Mouse (Mus musculus) limb, embryonic 14.5 days (tissue): ENCODE measurements around the gene Gm3238. TPM values are rescaled to one million over a fixed set of nuclear protein-coding genes. Genes with fewer than 3 reads are reported as not detected.
"Not testable (repeated sequence)": the region's sequence is repeated elsewhere in the genome, so short reads cannot be mapped to it uniquely, and the experiment has no call there.

Experiments
- ATAC-seq: fragments of 200-750 bp; cut with Nextera tagmentation; 2 replicates; pipeline ENCODE4 v1.8.0; 2017; ENCODE audit warnings: low read depth, moderate number of reproducible peaks, moderate TSS enrichment; ENCODE audit not compliant: low FRiP score
- DNase-seq: peaks from one replicate; pipeline ENCODE4 v3.0.0-alpha.2; 2015; ENCODE audit warnings: low spot score
- H3K27ac ChIP-seq: fragments of 300-500 bp; sonication (generic); replicated peaks from 2 replicates; pipeline ENCODE4 v1.5.1; 2014; ENCODE audit warnings: low read depth, mild to moderate bottlenecking, low read length, moderate library complexity, mixed read lengths
- H3K27me3 ChIP-seq: fragments of 300-500 bp; sonication (generic); 2 replicates; pipeline ENCODE4 v1.6.1; 2014; ENCODE audit warnings: low read length, mixed read lengths; ENCODE audit not compliant: control insufficient read depth, insufficient read depth
- H3K36me3 ChIP-seq: fragments of 300-500 bp; sonication (generic); 2 replicates; pipeline ENCODE4 v1.6.1; 2014; ENCODE audit warnings: mild to moderate bottlenecking, low read length, moderate library complexity, mixed read lengths; ENCODE audit not compliant: control insufficient read depth, insufficient read depth
- H3K4me1 ChIP-seq: fragments of 300-500 bp; sonication (generic); 2 replicates; pipeline ENCODE4 v1.6.1; 2014; ENCODE audit warnings: antibody characterized with exemption, low read length, mixed read lengths; ENCODE audit not compliant: control insufficient read depth, insufficient read depth
- H3K4me2 ChIP-seq: fragments of 300-500 bp; sonication (generic); replicated peaks from 2 replicates; pipeline ENCODE4 v1.6.1; 2014; ENCODE audit warnings: low read depth, mild to moderate bottlenecking, low read length, moderate library complexity; ENCODE audit not compliant: severe bottlenecking
- H3K4me3 ChIP-seq: fragments of 300-500 bp; sonication (generic); replicated peaks from 2 replicates; pipeline ENCODE4 v1.5.1; 2014; ENCODE audit warnings: low read length
- H3K9ac ChIP-seq: fragments of 300-500 bp; sonication (generic); 2 replicates; pipeline ENCODE4 v1.6.1; 2014; ENCODE audit warnings: mild to moderate bottlenecking, low read depth, low read length, moderate library complexity; ENCODE audit not compliant: severe bottlenecking
- H3K9me3 ChIP-seq: fragments of 300-500 bp; sonication (generic); 2 replicates; pipeline ENCODE4 v1.6.1; 2016; ENCODE audit warnings: low read length; ENCODE audit not compliant: control insufficient read depth
- POLR2A ChIP-seq: fragments of 200-500 bp; IDR thresholded peaks from 2 replicates; pipeline ENCODE4 v1.8.0; 2012; ENCODE audit warnings: inconsistent platforms, mild to moderate bottlenecking, moderate library complexity, borderline replicate concordance; ENCODE audit not compliant: insufficient read depth, insufficient read length; ENCODE audit errors: extremely low read depth
- WGBS: fragments of 180-500 bp; shearing (Covaris S2); extraction: QIAGEN DNeasy Blood & Tissue Kit; methylation state at CpG from one replicate; pipeline ENCODE4 v1.1.7; 2014; 5-methylcytosine and 5-hydroxymethylcytosine counted together
- polyA plus RNA-seq, 2 experiments: library from polyadenylated mRNA; depleted of rRNA in 1 of 2; stranded (reverse) in 1 of 2; unstranded in 1 of 2; fragments of >200 nt; fragmentation: Nextera tagmentation in 1 of 2; extraction: Ambion mirVana in 1 of 2; gene quantifications; 2 replicates each; pipeline versions ENCODE4 v1.2.1 to v1.2.3; 2012 to 2014

Gene Gm3238
- polyA plus RNA-seq, 2 experiments: not detected

DNA sequence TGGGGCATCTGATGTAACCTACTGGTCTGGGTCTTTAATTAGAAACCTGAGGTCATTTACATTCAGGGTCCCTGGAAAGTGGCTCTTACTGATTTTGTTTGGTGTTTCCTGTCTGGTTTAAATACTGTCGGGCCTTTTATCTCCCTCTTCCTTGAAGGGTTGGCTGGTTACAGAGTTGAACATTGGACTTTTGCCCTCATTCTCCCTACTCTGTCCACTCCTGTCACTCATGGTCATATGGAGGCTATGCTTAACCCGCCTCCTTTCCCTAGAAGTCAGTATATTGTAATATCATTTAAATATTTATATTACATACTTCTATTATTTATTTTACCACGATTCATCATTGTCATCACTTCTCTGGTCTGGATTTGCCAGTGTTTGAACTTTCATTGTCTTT lies 33.0 kb upstream of the Gm3238 start:
- Histone ChIP-seq H3K27ac (no peak overlapping the region), H3K4me3 (no peak overlapping the region), H3K9ac (no peak overlapping the region), H3K4me1 (peaks cover 3% of the 10 kb centered on the region; the same call in 1 of the 2 replicates), H3K4me2 (no peak overlapping the region), H3K27me3 (no peaks in the 10 kb centered on the region), H3K36me3 (no peaks in the 10 kb centered on the region), H3K9me3 (no peaks in the 10 kb centered on the region)
- 80% methylated on average over 3 of the region's 3 CpGs for WGBS
- no peak for TF ChIP-seq POLR2A
- ATAC-seq: no peak
- no peak for DNase-seq

DNA sequence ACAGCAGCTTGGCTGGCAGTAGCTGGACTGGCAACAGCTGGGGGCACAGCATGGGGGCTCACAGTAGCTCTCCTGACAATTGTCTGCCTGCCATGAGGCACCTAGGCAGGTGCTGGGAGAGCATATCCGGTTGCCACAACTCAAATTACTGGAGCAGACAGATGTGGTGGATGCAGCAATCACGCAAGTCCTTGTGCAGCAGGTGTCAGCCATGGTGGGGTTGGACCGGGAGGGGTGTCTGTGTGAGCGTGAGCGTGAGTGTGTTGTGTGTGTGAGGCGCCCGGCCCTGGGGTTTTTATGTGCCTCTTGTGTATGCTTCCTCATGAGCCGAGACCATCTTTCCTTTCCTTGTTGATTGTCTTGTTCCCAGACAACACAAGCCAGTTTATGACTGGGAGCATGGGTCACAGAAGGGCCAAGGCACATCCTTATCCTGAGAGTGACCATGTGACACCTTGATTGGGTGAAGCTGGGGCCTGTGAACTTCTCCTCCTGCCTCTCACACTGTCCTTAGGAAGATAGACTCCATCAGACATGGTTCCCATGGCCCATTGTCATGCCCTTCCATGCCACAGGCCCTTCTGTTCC lies 27.9 kb upstream of the Gm3238 start, which contains the start of gene Gm19668:
TSS of gene Gm19668 (minus strand) at position 213 of the 588 bp plus-strand sequence.
- DNase-seq: no peak
- no peaks in the 10 kb centered on the region for H3K27me3 ChIP-seq
- 39% methylated on average over 8 of the region's 8 CpGs for WGBS
- H3K4me2 ChIP-seq: no peak within 1 kb of the TSS
- no peaks in the 10 kb centered on the region for H3K36me3 ChIP-seq
- no peak within 1 kb of the TSS for H3K4me3 ChIP-seq
- H3K9me3 ChIP-seq: no peaks in the 10 kb centered on the region
- peak; percentile 73 for ATAC-seq
- H3K9ac ChIP-seq: no peak within 1 kb of the TSS
- H3K4me1 ChIP-seq: peaks cover 6% of the 10 kb centered on the region; the same call in 1 of the 2 replicates
- TF ChIP-seq POLR2A: no peak
- no peak within 1 kb of the TSS for H3K27ac ChIP-seq

DNA sequence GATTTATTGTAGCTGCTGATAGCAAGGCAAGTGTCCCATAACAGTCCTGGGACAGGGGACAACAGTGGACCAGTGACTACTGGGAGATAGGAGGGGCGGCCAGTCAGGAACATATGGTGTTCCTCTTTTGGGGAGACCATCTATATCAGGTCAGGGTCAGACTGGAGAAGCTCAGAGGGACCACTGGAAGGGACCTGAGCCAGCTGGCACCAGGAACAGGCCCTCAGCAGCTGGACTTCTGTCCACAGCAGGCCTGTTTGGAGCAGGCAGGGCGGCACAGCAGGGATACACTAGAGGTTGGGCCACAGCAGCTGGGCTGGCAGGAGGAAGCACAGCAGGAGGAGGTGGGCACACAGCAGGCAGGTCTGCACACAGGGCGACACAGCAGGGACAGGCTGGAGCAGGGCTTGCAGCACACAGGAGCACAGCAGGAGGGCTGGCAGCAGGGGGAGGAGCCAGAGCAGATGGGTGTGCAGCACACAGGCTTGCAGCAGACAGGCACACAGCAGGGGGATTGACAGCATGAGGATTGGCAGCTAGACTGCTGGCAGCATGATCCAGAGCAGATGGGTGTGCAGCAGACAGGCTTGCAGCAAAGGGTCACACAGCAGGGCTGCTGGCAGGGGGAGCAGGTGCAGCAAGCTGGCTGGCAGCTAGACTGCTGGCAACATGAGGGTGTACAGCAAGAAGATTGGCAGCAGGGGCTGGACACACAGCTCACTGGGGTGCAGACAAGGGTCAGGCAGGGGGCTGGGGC lies 27.2 kb upstream of the Gm3238 start:
- not testable (repeated sequence) for H3K4me3 ChIP-seq, ATAC-seq
- 53% methylated on average over 2 of the region's 3 CpGs for WGBS

DNA sequence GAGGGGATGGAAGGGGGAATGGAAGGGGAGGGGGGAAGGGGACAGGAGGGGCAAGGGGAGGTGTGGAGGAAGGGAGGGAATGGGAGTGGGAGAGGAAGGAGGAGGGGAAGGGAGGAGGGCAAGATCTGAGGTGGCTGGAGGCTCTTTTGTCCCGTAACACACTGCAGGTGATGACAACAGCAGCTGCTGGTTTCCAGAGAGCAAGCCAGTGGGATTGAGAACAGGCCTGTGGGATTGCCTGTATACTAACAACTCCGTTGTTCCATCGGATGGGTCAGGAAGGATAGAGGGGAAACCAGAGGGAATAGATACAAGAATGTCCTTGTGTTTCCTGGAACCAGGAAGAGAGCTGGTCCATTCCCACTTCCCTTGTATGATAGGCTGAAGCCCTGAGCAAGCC lies 26.6 kb upstream of the Gm3238 start:
- no peak overlapping the region for H3K27ac ChIP-seq
- no peaks in the 10 kb centered on the region for H3K36me3 ChIP-seq
- no peak for DNase-seq
- TF ChIP-seq POLR2A: no peak
- H3K4me3 ChIP-seq: no peak overlapping the region
- H3K27me3 ChIP-seq: no peaks in the 10 kb centered on the region
- 12% methylated on average over 3 of the region's 3 CpGs for WGBS
- H3K4me2 ChIP-seq: no peak overlapping the region
- no peaks in the 10 kb centered on the region for H3K9me3 ChIP-seq
- no peak overlapping the region for H3K9ac ChIP-seq
- no peak for ATAC-seq
- H3K4me1 ChIP-seq: peaks cover 6% of the 10 kb centered on the region; the same call in 1 of the 2 replicates

More for the DNA sequence above, 27.2 kb upstream of the Gm3238 start:
- H3K4me2 ChIP-seq, DNase-seq, H3K4me1 ChIP-seq, H3K36me3 ChIP-seq, H3K9me3 ChIP-seq, H3K9ac ChIP-seq, H3K27ac ChIP-seq, H3K27me3 ChIP-seq: not testable (repeated sequence)

DNA sequence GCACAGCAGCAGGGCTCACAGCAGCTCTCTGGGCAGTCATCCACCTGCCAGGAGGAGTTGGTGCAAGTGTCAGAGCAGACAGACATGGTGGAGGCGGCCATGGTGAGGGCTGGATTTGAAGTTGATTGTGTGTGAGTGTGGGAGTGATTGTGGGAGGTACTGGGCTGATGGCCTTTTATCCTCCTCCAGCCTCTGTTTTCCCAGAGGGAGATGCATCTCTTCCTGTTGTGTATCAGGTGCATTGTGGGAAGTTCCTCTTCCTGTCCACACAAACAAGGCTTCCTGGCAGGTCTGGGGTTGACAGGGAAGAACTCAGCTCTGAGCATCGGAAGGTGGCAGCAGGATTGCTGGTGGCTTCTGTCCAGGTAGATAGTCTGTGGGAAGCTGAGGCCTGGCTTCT lies 23.9 kb upstream of the Gm3238 start, which contains the start of gene Gm9639:
TSS of gene Gm9639 (minus strand) at position 101 of the 400 bp plus-strand sequence.
- Histone ChIP-seq H3K27me3 (no peaks in the 10 kb centered on the region), H3K36me3 (no peaks in the 10 kb centered on the region), H3K4me1 (peaks cover 6% of the 10 kb centered on the region; the same call in 1 of the 2 replicates), H3K9ac (no peak within 1 kb of the TSS), H3K27ac (no peak within 1 kb of the TSS), H3K4me2 (no peak within 1 kb of the TSS), H3K4me3 (no peak within 1 kb of the TSS), H3K9me3 (no peaks in the 10 kb centered on the region)
- WGBS: 54% methylated on average over 2 of the region's 2 CpGs
- DNase-seq (no peak), ATAC-seq (no peak)
- TF ChIP-seq POLR2A: no peak
